Mouse (Mus musculus) heart, embryonic 10.5 days (tissue): ENCODE data around the gene Vmn1r11. TPM values are rescaled to one million over a fixed set of nuclear protein-coding genes. Genes with fewer than 3 reads are reported as not detected.

Experiments
- DNase-seq: peaks from one replicate; pipeline ENCODE4 v3.0.0-alpha.2; 2017; ENCODE audit warnings: low spot score
- H3K27ac ChIP-seq: fragments of 300-500 bp; sonication (generic); 2 replicates; pipeline ENCODE4 v1.5.1; 2016; ENCODE audit warnings: mild to moderate bottlenecking
- H3K27me3 ChIP-seq: fragments of 300-500 bp; sonication (generic); 2 replicates; pipeline ENCODE4 v1.6.1; 2016; ENCODE audit warnings: mild to moderate bottlenecking; ENCODE audit not compliant: poor library complexity, insufficient read depth, severe bottlenecking
- H3K36me3 ChIP-seq: fragments of 300-500 bp; sonication (generic); 2 replicates; pipeline ENCODE4 v1.6.1; 2016; ENCODE audit warnings: mild to moderate bottlenecking, moderate library complexity
- H3K4me1 ChIP-seq: fragments of 300-500 bp; sonication (generic); 2 replicates; pipeline ENCODE4 v1.6.1; 2016; ENCODE audit warnings: mild to moderate bottlenecking
- H3K4me3 ChIP-seq: fragments of 300-500 bp; sonication (generic); 2 replicates; pipeline ENCODE4 v1.5.1; 2016; ENCODE audit warnings: mild to moderate bottlenecking, moderate library complexity
- H3K9me3 ChIP-seq: fragments of 300-500 bp; sonication (generic); 2 replicates; pipeline ENCODE4 v1.6.1; 2016; ENCODE audit warnings: mild to moderate bottlenecking, moderate library complexity
- WGBS: fragments of 180-500 bp; shearing (Covaris S2); methylation state at CpG from one replicate; pipeline ENCODE4 v1.1.7; 2016; 5-methylcytosine and 5-hydroxymethylcytosine counted together
- polyA plus RNA-seq: library from polyadenylated mRNA; unstranded; fragments of >200 nt; fragmentation: Nextera tagmentation; extraction: Ambion mirVana; gene quantifications from 2 replicates; pipeline ENCODE4 v1.2.1, GENCODE M21; 2016

Vmn1r11 gene
- not detected in 2 replicates for polyA plus RNA-seq

- Histone ChIP-seq H3K9me3 (no peaks in the 10 kb centered on the region), H3K4me3 (no peak within 1 kb of the TSS), H3K36me3 (no peaks in the 10 kb centered on the region), H3K4me1 (no peaks in the 10 kb centered on the region), H3K27me3 (no peaks in the 10 kb centered on the region), H3K27ac (no peak within 1 kb of the TSS)
- 56% methylated on average over 1 of the region's 1 CpGs for WGBS
- DNase-seq = no peak
These were observed at the start of gene Vmn1r11 for GRCm38 (mm10) chr6:57133155-57133554. Gene Vmn1r11, plus strand, starts transcription at chr6:57133455.

- WGBS = 61% methylated on average over 1 of the region's 1 CpGs
- Histone ChIP-seq H3K36me3 (no peaks in the 10 kb centered on the region), H3K4me3 (no peak overlapping the region), H3K4me1 (no peaks in the 10 kb centered on the region), H3K9me3 (no peaks in the 10 kb centered on the region), H3K27me3 (no peaks in the 10 kb centered on the region), H3K27ac (no peak overlapping the region)
- DNase-seq = no peak
These were observed 26.9 kb upstream of the Vmn1r11 start for GRCm38 (mm10) chr6:57106358-57106757.

DNA sequence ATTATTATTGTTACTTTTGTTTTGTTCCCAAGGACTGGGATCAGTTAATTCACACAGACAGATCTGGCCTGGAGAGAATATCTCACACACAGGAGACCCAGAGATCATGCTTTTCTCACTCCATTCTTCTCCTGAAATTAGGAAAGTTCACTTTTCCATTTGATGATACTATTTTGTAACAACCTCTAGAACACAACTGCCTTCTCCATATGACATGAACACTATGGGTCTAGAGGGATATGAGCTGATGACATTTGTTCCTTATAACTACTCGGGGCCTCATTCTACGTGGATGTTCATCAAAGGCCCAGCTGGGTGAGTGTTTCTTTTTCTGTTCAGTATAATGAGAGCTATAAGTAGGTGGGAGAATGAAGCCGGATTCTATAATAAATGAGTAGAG lies 24.1 kb upstream of the Vmn1r11 start, which contains the start of gene Vmn1r10:
TSS of gene Vmn1r10 (plus strand) at position 301 of the 400 bp plus-strand sequence.
- Histone ChIP-seq H3K9me3 (no peaks in the 10 kb centered on the region), H3K27me3 (no peaks in the 10 kb centered on the region), H3K36me3 (no peaks in the 10 kb centered on the region), H3K27ac (no peak within 1 kb of the TSS), H3K4me3 (no peak within 1 kb of the TSS), H3K4me1 (no peaks in the 10 kb centered on the region)
- 77% methylated on average over 3 of the region's 3 CpGs for WGBS
- DNase-seq = no peak

- H3K4me1 ChIP-seq = no peaks in the 10 kb centered on the region
- H3K27me3 ChIP-seq = no peaks in the 10 kb centered on the region
- no peak for DNase-seq
- H3K36me3 ChIP-seq = no peaks in the 10 kb centered on the region
- H3K9me3 ChIP-seq = no peaks in the 10 kb centered on the region
- 69% methylated on average over 2 of the region's 2 CpGs for WGBS
- H3K27ac ChIP-seq = no peak within 1 kb of the TSS
- no peak within 1 kb of the TSS for H3K4me3 ChIP-seq
These were observed 23.4 kb downstream of the Vmn1r11 start, which contains the start of gene Vmn1r12 for GRCm38 (mm10) chr6:57156619-57157018. Gene Vmn1r12, plus strand, starts transcription at chr6:57156919.

Other genes with a start within 250 kb of the Vmn1r11 start
- gene Nt5c3, start 209.5 kb upstream of the Vmn1r11 start, polyA plus RNA-seq = 74.1 and 75.4 TPM in 2 replicates
- gene Vmn1r4, start 209.4 kb upstream of the Vmn1r11 start, polyA plus RNA-seq = 0.13 and 0.16 TPM in 2 replicates
- gene Vmn1r5, start 163.2 kb upstream of the Vmn1r11 start, polyA plus RNA-seq = not detected in 2 replicates
- gene Vmn1r6, start 136.2 kb upstream of the Vmn1r11 start, polyA plus RNA-seq = not detected in 2 replicates
- gene Vmn1r7, start 108.1 kb upstream of the Vmn1r11 start, polyA plus RNA-seq = not detected in 2 replicates
- not detected in 2 replicates for gene Vmn1r8, start 101.2 kb upstream of the Vmn1r11 start, polyA plus RNA-seq
- gene Vmn1r9, start 66.7 kb upstream of the Vmn1r11 start, polyA plus RNA-seq = not detected in 2 replicates
- not detected in 2 replicates for gene Vmn1r10, start 24.0 kb upstream of the Vmn1r11 start, polyA plus RNA-seq
- gene Vmn1r12, start 23.5 kb downstream of the Vmn1r11 start, polyA plus RNA-seq = not detected in 2 replicates
- gene Vmn1r13, start 69.8 kb downstream of the Vmn1r11 start, polyA plus RNA-seq = not detected in 2 replicates
- gene Vmn1r14, start 98.2 kb downstream of the Vmn1r11 start, polyA plus RNA-seq = not detected in 2 replicates
- not detected in 2 replicates for gene Vmn1r15, start 124.5 kb downstream of the Vmn1r11 start, polyA plus RNA-seq
- not detected in 2 replicates for gene Vmn1r16, start 196.0 kb downstream of the Vmn1r11 start, polyA plus RNA-seq
- gene Vmn1r17, start 230.3 kb downstream of the Vmn1r11 start, polyA plus RNA-seq = not detected in 2 replicates